Mouse (Mus musculus) C2C12 (cell line): ENCODE measurements around the gene Zyx. TPM values are rescaled to one million over a fixed set of nuclear protein-coding genes. Genes with fewer than 3 reads are reported as not detected.

Experiments
- H3K27me3 ChIP-seq: one replicate; pipeline ENCODE4 v1.6.1; 2011; ENCODE audit not compliant: control insufficient read depth, insufficient read depth, insufficient read length
- H3K36me3 ChIP-seq: one replicate; pipeline ENCODE4 v1.6.1; 2011; ENCODE audit not compliant: control insufficient read depth, insufficient read depth
- H3K4me3 ChIP-seq: one replicate; pipeline ENCODE4 v1.5.1; 2011; ENCODE audit warnings: mild to moderate bottlenecking, control low read depth; ENCODE audit not compliant: poor library complexity, insufficient read depth, severe bottlenecking
- H3K79me2 ChIP-seq: one replicate; pipeline ENCODE4 v1.6.1; 2011; ENCODE audit not compliant: control insufficient read depth, insufficient read depth
- H3K79me3 ChIP-seq: one replicate; pipeline ENCODE4 v1.6.1; 2011; ENCODE audit warnings: low read depth, control low read depth
- H3ac ChIP-seq: one replicate; pipeline ENCODE3; 2011; ENCODE audit warnings: low read depth; ENCODE audit not compliant: control insufficient read depth, insufficient read length
- CEBPB ChIP-seq: IDR thresholded peaks from one replicate; pipeline ENCODE4 v1.6.1; 2011; ENCODE audit warnings: low read depth, mild to moderate bottlenecking, control low read depth, moderate library complexity
- CTCF ChIP-seq: IDR thresholded peaks from one replicate; pipeline ENCODE4 v1.5.1; 2011; ENCODE audit not compliant: control insufficient read depth, insufficient read depth, insufficient read length
- FOSL1 ChIP-seq: IDR thresholded peaks from one replicate; pipeline ENCODE4 v1.8.0; 2011; ENCODE audit warnings: mild to moderate bottlenecking, low read length; ENCODE audit not compliant: poor library complexity, insufficient read depth, severe bottlenecking
- MAX ChIP-seq: IDR thresholded peaks from one replicate; pipeline ENCODE4 v1.6.1; 2011; ENCODE audit warnings: mild to moderate bottlenecking, control low read depth
- MYOD1 ChIP-seq: IDR thresholded peaks from one replicate; pipeline ENCODE4 v1.6.1; 2011; ENCODE audit warnings: low read depth; ENCODE audit not compliant: control insufficient read depth, insufficient read length
- MYOG ChIP-seq: IDR thresholded peaks from one replicate; pipeline ENCODE4 v1.6.1; 2011; ENCODE audit not compliant: control insufficient read depth, insufficient read length; ENCODE audit errors: extremely low read depth
- USF1 ChIP-seq: IDR thresholded peaks from one replicate; pipeline ENCODE4 v1.6.1; 2011; ENCODE audit warnings: low read depth, mild to moderate bottlenecking, control low read depth, moderate library complexity
- polyA plus RNA-seq: library from polyadenylated mRNA; unstranded; fragments of >200 nt; fragmentation: generic; extraction: Trizol; gene quantifications from one replicate; pipeline ENCODE4 v1.2.1, GENCODE M21; 2012; ENCODE audit warnings: missing spikeins

The Zyx gene
- polyA plus RNA-seq, 1 experiment, result 694 TPM

GRCm38 (mm10) chr6:42373669-42374430 is 24.4 kb downstream of the Zyx start:
- no peaks in the 10 kb centered on the region for H3K79me3 ChIP-seq
- no peaks in the 10 kb centered on the region for H3K79me2 ChIP-seq
- H3K4me3 ChIP-seq, result no peak overlapping the region
- no peaks in the 10 kb centered on the region for H3K36me3 ChIP-seq
- no peaks in the 10 kb centered on the region for H3K27me3 ChIP-seq
- peak overlapping the region; percentile 9 for H3ac ChIP-seq
- TF ChIP-seq MAX (no peak), USF1 (no peak), CTCF (no peak), MYOG (no peak), CEBPB (no peak), MYOD1 (no peak), FOSL1 (no peak)

GRCm38 (mm10) chr6:42374701-42375100 is 25.3 kb downstream of the Zyx start:
- Histone ChIP-seq H3K36me3 (no peaks in the 10 kb centered on the region), H3K79me3 (no peaks in the 10 kb centered on the region), H3ac (no peak overlapping the region), H3K4me3 (no peak overlapping the region), H3K79me2 (no peaks in the 10 kb centered on the region), H3K27me3 (no peaks in the 10 kb centered on the region)
- TF ChIP-seq CTCF, result no peak
- no peak for TF ChIP-seq FOSL1
- peak; percentile 63 for TF ChIP-seq CEBPB

GRCm38 (mm10) chr6:42375131-42375530 is 25.7 kb downstream of the Zyx start:
- TF ChIP-seq USF1, result no peak
- no peak for TF ChIP-seq FOSL1
- no peak for TF ChIP-seq MYOD1
- TF ChIP-seq CTCF, result no peak
- no peak for TF ChIP-seq MYOG
- no peak for TF ChIP-seq CEBPB
- no peak for TF ChIP-seq MAX
- H3K79me3 ChIP-seq, result no peaks in the 10 kb centered on the region
- H3ac ChIP-seq, result no peak overlapping the region
- H3K36me3 ChIP-seq, result no peaks in the 10 kb centered on the region
- no peak overlapping the region for H3K4me3 ChIP-seq
- no peaks in the 10 kb centered on the region for H3K27me3 ChIP-seq
- H3K79me2 ChIP-seq, result no peaks in the 10 kb centered on the region

GRCm38 (mm10) chr6:42376016-42376415 is 26.6 kb downstream of the Zyx start:
- Histone ChIP-seq H3K27me3 (no peaks in the 10 kb centered on the region), H3K36me3 (no peaks in the 10 kb centered on the region), H3K4me3 (no peak overlapping the region), H3K79me3 (no peaks in the 10 kb centered on the region), H3ac (no peak overlapping the region), H3K79me2 (no peaks in the 10 kb centered on the region)
- TF ChIP-seq MYOD1 (no peak), CTCF (no peak), MYOG (no peak), CEBPB (no peak), MAX (no peak), FOSL1 (no peak), USF1 (no peak)

GRCm38 (mm10) chr6:42376504-42377019 is 27.1 kb downstream of the Zyx start:
- H3K79me3 ChIP-seq, result no peaks in the 10 kb centered on the region
- no peaks in the 10 kb centered on the region for H3K36me3 ChIP-seq
- no peaks in the 10 kb centered on the region for H3K27me3 ChIP-seq
- TF ChIP-seq CTCF, result no peak
- no peak for TF ChIP-seq FOSL1
- TF ChIP-seq CEBPB, result no peak
- no peak for TF ChIP-seq USF1
- no peak for TF ChIP-seq MAX
- TF ChIP-seq MYOD1, result no peak
- TF ChIP-seq MYOG, result no peak
- H3K4me3 ChIP-seq, result no peak overlapping the region
- no peak overlapping the region for H3ac ChIP-seq
- H3K79me2 ChIP-seq, result no peaks in the 10 kb centered on the region

- no peaks in the 10 kb centered on the region for H3K79me2 ChIP-seq
These were observed 27.9 kb downstream of the Zyx start for GRCm38 (mm10) chr6:42377280-42377679.

More at GRCm38 (mm10) chr6:42377280-42377679, 27.9 kb downstream of the Zyx start:
- Histone ChIP-seq H3K36me3 (no peaks in the 10 kb centered on the region), H3ac (no peak overlapping the region), H3K4me3 (no peak overlapping the region), H3K27me3 (no peaks in the 10 kb centered on the region), H3K79me3 (no peaks in the 10 kb centered on the region)
- TF ChIP-seq MYOG, result no peak
- TF ChIP-seq MAX, result no peak
- TF ChIP-seq CTCF, result no peak
- TF ChIP-seq USF1, result no peak
- no peak for TF ChIP-seq CEBPB
- no peak for TF ChIP-seq MYOD1
- no peak for TF ChIP-seq FOSL1
